Mouse (Mus musculus) adipose tissue, adult 10 weeks (tissue): ENCODE data around the gene 3830403N18Rik. TPM values are rescaled to one million over a fixed set of nuclear protein-coding genes. Genes with fewer than 3 reads are reported as not detected.

ENCODE experiments used
- polyA plus RNA-seq: library from polyadenylated mRNA; stranded (reverse); fragments of 350-450 nt; fragmentation: Illumina TruSeq; extraction: RNeasy Lipid Tissue Mini Kit (QIAGEN cat#74804); gene quantifications from one replicate; pipeline ENCODE4 v1.2.3, GENCODE M21; 2014; ENCODE audit warnings: low read depth, low replicate concordance

3830403N18Rik gene
- 0.32 TPM for polyA plus RNA-seq

GRCm38 (mm10) chrX:56136336-56136909 lies at the start of gene 3830403N18Rik:
3830403N18Rik (plus strand) TSS chrX:56136572.

Other genes with a start within 250 kb of the 3830403N18Rik start
- not detected for gene Gm773, start 76.3 kb downstream of the 3830403N18Rik start, polyA plus RNA-seq
- 5.1 TPM for gene Zfp449, start 209.8 kb downstream of the 3830403N18Rik start, polyA plus RNA-seq
- gene Smim10l2a, start 238.0 kb downstream of the 3830403N18Rik start, polyA plus RNA-seq, result 6.0 TPM